Comparison of ENCODE assay signal across 8 mouse cellular contexts in the genomic region with DNA sequence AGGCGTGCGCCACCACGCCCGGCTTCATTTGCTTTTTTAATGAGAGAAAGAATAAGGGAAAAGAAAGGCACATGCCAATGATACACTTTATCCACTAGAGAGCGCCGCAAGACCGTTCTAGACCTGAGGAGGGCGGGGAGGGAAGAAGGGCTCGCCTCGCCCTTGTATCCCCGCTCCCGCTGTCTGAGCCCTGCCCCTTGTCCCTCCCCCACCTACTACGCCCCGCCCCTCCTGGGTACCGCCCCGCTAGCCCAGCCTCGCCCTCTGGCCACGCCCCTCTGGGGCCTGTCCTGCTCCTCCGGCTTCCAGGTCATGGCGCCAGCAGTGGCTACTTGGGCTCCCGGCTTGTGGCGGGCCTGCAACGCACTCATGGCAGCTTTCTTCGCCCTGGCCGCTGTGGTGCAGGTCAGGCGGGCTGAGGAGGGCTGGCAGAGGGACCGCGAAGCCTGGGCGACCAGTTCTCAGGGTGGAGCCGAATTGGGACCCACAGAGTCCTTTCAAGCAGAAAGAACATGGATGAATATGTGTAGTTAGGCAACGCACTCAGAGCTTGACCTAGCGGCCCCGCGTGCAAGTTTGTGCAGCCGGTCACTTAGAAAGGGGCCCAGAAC. TPM values are rescaled to one million over a fixed set of nuclear protein-coding genes. Genes with fewer than 3 reads are reported as not detected.
DNase-seq lines count a peak whose midpoint lies in the region; ATAC-seq and TF ChIP-seq lines count a peak whose summit lies in the region.

A gene (plus strand): TSS at position 288 of the 611 bp plus-strand sequence.

- H3K4me1 ChIP-seq in ES-Bruce4 (ENCODE audit: control insufficient read depth, insufficient read depth, low read length), result no peaks in the 10 kb centered on the region
- H3K4me1 ChIP-seq in forebrain, embryonic 13.5 days, result peaks cover 20% of the 10 kb centered on the region; the same call in 1 of the 2 replicates
- H3K4me1 ChIP-seq in liver, postnatal 0 days (ENCODE audit: insufficient read depth), result 0 out of 2 replicates have a peak, but pooled peaks cover 8% of the 10 kb centered on the region
- H3K4me1 ChIP-seq in neural tube, embryonic 14.5 days (ENCODE audit: control insufficient read depth, insufficient read depth, low read length), result no peaks in the 10 kb centered on the region

- WGBS in forebrain, embryonic 13.5 days, result 1% methylated on average over 35 of the region's 35 CpGs
- 1% methylated on average over 33 of the region's 35 CpGs for WGBS in large intestine, adult 2 months
- 2% methylated on average over 35 of the region's 35 CpGs for WGBS in liver, postnatal 0 days (ENCODE audit: insufficient replicate concordance)
- WGBS in neural tube, embryonic 14.5 days, result 2% methylated on average over 35 of the region's 35 CpGs

- peak; percentile 95 for DNase-seq in heart, postnatal 10 days
- DNase-seq in large intestine, adult 2 months (ENCODE audit: low read depth, low spot score), result peak; percentile 99
- DNase-seq in liver, postnatal 0 days, result peak; percentile 98
- DNase-seq in testis, postnatal 10 days (ENCODE audit: low spot score), result peak; percentile 97

- peak within 1 kb of the TSS; percentile 28 for H3K9ac ChIP-seq in ES-Bruce4 (ENCODE audit: low read depth, poor library complexity, severe bottlenecking)
- H3K9ac ChIP-seq in forebrain, embryonic 13.5 days, result peak within 1 kb of the TSS; percentile 60; the same call in 1 of the 2 replicates
- H3K9ac ChIP-seq in liver, postnatal 0 days (replicated peaks), result peak within 1 kb of the TSS; percentile 60
- peak within 1 kb of the TSS; percentile 46 for H3K9ac ChIP-seq in neural tube, embryonic 14.5 days (replicated peaks; ENCODE audit: low read depth, low read length)

- H3K27ac ChIP-seq in ES-Bruce4 (ENCODE audit: insufficient read depth, low read length), result peak within 1 kb of the TSS; percentile 94
- H3K27ac ChIP-seq in forebrain, embryonic 13.5 days, result no peak within 1 kb of the TSS
- H3K27ac ChIP-seq in liver, postnatal 0 days (ENCODE audit: low read depth), result peak within 1 kb of the TSS; percentile 46; the same call in 1 of the 2 replicates
- no peak within 1 kb of the TSS; the same call in 1 of the 2 replicates for H3K27ac ChIP-seq in neural tube, embryonic 14.5 days (ENCODE audit: low read depth, low read length)

- H3K36me3 ChIP-seq in ES-Bruce4 (ENCODE audit: control insufficient read depth, insufficient read depth, low read length, poor library complexity, severe bottlenecking), result no peaks in the 10 kb centered on the region
- H3K36me3 ChIP-seq in forebrain, embryonic 13.5 days (ENCODE audit: poor library complexity, severe bottlenecking), result no peaks in the 10 kb centered on the region
- no peaks in the 10 kb centered on the region for H3K36me3 ChIP-seq in liver, postnatal 0 days (replicated peaks; ENCODE audit: insufficient read depth, low read length)
- H3K36me3 ChIP-seq in neural tube, embryonic 14.5 days (ENCODE audit: control insufficient read depth, insufficient read depth, low read length), result no peaks in the 10 kb centered on the region

- H3K4me3 ChIP-seq in ES-Bruce4 (ENCODE audit: low read depth, low read length), result peak within 1 kb of the TSS; percentile 61
- peak within 1 kb of the TSS; percentile 41 for H3K4me3 ChIP-seq in forebrain, embryonic 13.5 days
- peak within 1 kb of the TSS; percentile 48 for H3K4me3 ChIP-seq in liver, postnatal 0 days (ENCODE audit: low read depth, low read length)
- peak within 1 kb of the TSS; percentile 34 for H3K4me3 ChIP-seq in neural tube, embryonic 14.5 days (ENCODE audit: low read depth, low read length)

- peak within 1 kb of the TSS; percentile 62 for H3K4me2 ChIP-seq in forebrain, embryonic 13.5 days
- peak within 1 kb of the TSS; percentile 75 for H3K4me2 ChIP-seq in liver, postnatal 0 days (ENCODE audit: low read depth, low read length)
- peak within 1 kb of the TSS; percentile 48 for H3K4me2 ChIP-seq in neural tube, embryonic 14.5 days (ENCODE audit: low read depth, low read length)

- ATAC-seq in cerebellum, adult (ENCODE audit: insufficient number of reproducible peaks, low FRiP score, low TSS enrichment), result peak; percentile 93
- peak; percentile 98 for ATAC-seq in forebrain, embryonic 13.5 days
- ATAC-seq in liver, postnatal 0 days, result peak; percentile 100
- peak; percentile 96 for ATAC-seq in neural tube, embryonic 14.5 days (ENCODE audit: low read depth)

- H3K9me3 ChIP-seq in ES-Bruce4 (replicated peaks; ENCODE audit: control insufficient read depth, insufficient read depth, low read length, poor library complexity, severe bottlenecking), result no peaks in the 10 kb centered on the region
- H3K9me3 ChIP-seq in forebrain, embryonic 13.5 days (replicated peaks), result no peaks in the 10 kb centered on the region
- no peaks in the 10 kb centered on the region for H3K9me3 ChIP-seq in liver, postnatal 0 days (ENCODE audit: low read length)
- no peaks in the 10 kb centered on the region for H3K9me3 ChIP-seq in neural tube, embryonic 14.5 days (ENCODE audit: control insufficient read depth, low read length)

- peak; percentile 37 for TF ChIP-seq POLR2A in ES-Bruce4 (IDR thresholded peaks at IDR 0.05; ENCODE audit: insufficient read depth, low read length)

- H3K27me3 ChIP-seq in ES-Bruce4 (ENCODE audit: control insufficient read depth, insufficient read depth, low read length, poor library complexity, severe bottlenecking), result no peaks in the 10 kb centered on the region
- peaks cover 5% of the 10 kb centered on the region; the same call in 1 of the 2 replicates for H3K27me3 ChIP-seq in forebrain, embryonic 13.5 days
- no peaks in the 10 kb centered on the region for H3K27me3 ChIP-seq in liver, postnatal 0 days (ENCODE audit: insufficient read depth, low read length)
- H3K27me3 ChIP-seq in neural tube, embryonic 14.5 days (ENCODE audit: control insufficient read depth, insufficient read depth, low read length), result no peaks in the 10 kb centered on the region

- TF ChIP-seq CTCF in ES-Bruce4 (IDR thresholded peaks at IDR 0.05; ENCODE audit: low read depth, low read length), result peak; percentile 76
- TF ChIP-seq CTCF in liver, postnatal 0 days (IDR thresholded peaks at IDR 0.05; ENCODE audit: low read depth), result peak; percentile 90

- TF ChIP-seq EP300 in ES-Bruce4 (IDR thresholded peaks at IDR 0.05; ENCODE audit: insufficient read depth, low read depth, low read length), result no peak
- no peak for TF ChIP-seq EP300 in liver, postnatal 0 days (IDR thresholded peaks at IDR 0.05; ENCODE audit: low read depth)

- intact Hi-C loops in heart, postnatal 10 days (cut with DNase I), result loop anchor here (1.0 to 5.0 kb wide), 3 partner anchors 27 to 77 kb away; a partner anchor contains a TSS

RNA-seq across cellular contexts. Expression of the gene that starts here (rescaled TPM):
- polyA plus RNA-seq in ES-Bruce4 (2011; ENCODE audit: insufficient read depth, insufficient read length, low read depth, missing spikeins), result 2.0 and 2.1 TPM in 2 replicates
- 0.34 and 0.50 TPM in 2 replicates for polyA plus RNA-seq in forebrain, embryonic 13.5 days (2015; fragmentation: Nextera tagmentation; extraction: Ambion mirVana)
- total RNA-seq in heart, postnatal 10 days (2021), result 1 to 10 TPM; 1.4 to 1.8 TPM
- polyA plus RNA-seq in large intestine, adult 2 months (2012; rRNA removed), result 5.3 and 7.6 TPM in 2 replicates
- 4.2 and 4.9 TPM in 2 replicates for polyA plus RNA-seq in liver, postnatal 0 days (2015; fragmentation: Nextera tagmentation; extraction: Ambion mirVana)
- polyA plus RNA-seq in neural tube, embryonic 14.5 days (2014; fragmentation: Nextera tagmentation; extraction: Ambion mirVana), result 0.64 and 0.93 TPM in 2 replicates

Comparison
In these comparisons a context has a peak if more than half of its experiments do, and no peak if none do; other contexts are left out.
1. Peak in ATAC-seq, H3K4me3 ChIP-seq, H3K9ac ChIP-seq and H3K4me2 ChIP-seq in forebrain, embryonic 13.5 days; RNA of the gene not detected or under 1 TPM.
2. Peak in ATAC-seq, H3K4me3 ChIP-seq, H3K9ac ChIP-seq and H3K4me2 ChIP-seq in neural tube, embryonic 14.5 days; RNA of the gene not detected or under 1 TPM.
3. H3K27ac ChIP-seq: peak in ES-Bruce4 (single experiment) and liver, postnatal 0 days (single experiment); none in forebrain, embryonic 13.5 days (single experiment) and neural tube, embryonic 14.5 days (single experiment).
4. Peak in every context shown above with its lines, with median percentiles within 50 percentile points of each other: H3K4me3 ChIP-seq, H3K9ac ChIP-seq, ATAC-seq, H3K4me2 ChIP-seq and DNase-seq.